Mouse (Mus musculus) stomach, adult 2 months (tissue): ENCODE results near the gene Kcnq4. TPM values are rescaled to one million over a fixed set of nuclear protein-coding genes. Genes with fewer than 3 reads are reported as not detected.

Experiments used
- polyA plus RNA-seq: library from polyadenylated mRNA; depleted of rRNA; stranded (reverse); fragments of >200 nt; gene quantifications from 2 replicates; pipeline ENCODE4 v1.2.3, GENCODE M21; 2012; rRNA removed

Kcnq4 gene
- 6.1 and 6.5 TPM in 2 replicates for polyA plus RNA-seq

DNA sequence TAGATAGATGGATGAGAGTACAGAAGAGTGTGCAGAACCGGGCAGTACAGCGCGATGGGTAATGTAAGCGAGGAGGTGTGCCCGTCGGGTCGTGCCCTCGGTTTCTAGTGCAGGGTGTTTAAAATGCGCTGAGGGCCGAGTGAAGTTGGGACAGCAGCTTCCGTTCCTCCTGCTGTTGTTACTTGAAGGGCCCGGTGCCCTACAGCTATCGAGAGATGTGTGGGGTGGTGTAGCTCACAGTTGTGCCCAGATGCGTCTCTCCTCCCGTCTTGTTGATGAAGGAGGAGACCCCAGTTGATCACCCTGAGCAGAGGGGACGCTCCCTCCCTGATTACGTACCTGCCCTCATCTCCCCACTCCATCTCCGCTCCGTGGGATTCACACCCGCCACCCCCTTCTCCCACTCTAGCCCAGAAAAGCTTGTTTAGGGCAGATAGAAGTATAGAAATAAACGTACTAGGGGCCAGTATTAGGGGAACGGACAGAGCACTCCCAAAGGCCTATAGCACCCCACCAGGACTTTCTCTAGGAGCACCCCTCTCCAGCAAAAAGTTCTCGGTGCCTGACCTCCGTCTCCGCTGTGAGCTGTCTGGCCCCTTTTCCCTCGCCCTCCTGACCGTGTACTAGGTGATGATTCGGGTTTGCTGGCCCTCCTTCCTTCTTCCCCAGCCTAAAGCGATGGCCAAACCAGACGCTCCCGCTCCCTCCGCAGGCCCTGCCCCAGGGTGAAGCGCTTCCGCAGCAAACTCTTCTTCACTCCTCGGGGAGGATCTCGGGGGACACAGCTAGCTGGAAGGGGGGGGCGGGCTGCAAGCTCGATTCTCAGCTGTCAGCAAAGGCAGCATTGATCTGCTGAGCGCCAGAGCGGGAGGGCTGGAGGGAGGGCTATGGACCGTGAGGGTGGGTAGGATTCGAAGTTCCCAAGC lies at the start of gene Kcnq4:
Gene Kcnq4 (minus strand): TSS at position 672 of the 926 bp plus-strand sequence.

DNA sequence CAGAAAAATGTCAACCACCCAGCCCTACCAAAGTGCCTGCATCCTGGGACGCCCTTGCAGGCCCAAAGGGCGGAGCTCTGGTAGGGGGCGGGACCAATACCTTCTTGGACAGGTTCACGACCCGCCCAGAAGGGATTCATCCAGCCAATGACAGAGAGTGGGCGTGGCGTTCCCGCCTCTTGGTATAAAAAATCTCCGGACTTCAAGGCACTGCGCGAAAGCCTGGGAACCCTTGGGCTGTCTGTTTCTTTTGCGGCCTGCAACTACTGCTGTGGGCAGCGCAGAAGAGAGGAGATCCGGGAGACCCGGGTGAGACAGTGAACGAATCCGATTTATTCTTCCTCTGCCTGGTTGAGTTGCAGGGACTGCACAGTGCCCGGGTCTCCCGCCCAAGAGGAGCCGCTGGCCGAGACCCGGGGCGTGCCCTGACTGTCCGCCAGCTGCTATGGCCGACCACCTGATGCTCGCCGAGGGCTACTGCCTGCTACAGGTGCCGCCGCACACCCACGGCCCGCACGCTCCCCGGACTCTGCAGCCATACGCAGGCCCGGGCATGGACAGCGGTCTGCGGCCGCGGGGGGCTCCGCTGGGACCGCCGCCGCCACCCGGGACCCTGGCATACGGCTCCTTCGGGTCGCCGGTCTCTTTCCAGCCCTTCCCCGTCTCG lies 81.9 kb downstream of the Kcnq4 start, which contains the start of gene Cited4:
Gene Cited4 (plus strand): TSS at position 215 of the 667 bp plus-strand sequence.

Other genes with a start within 250 kb of the Kcnq4 start
- gene Slfnl1, start 216.4 kb downstream of the Kcnq4 start, polyA plus RNA-seq, result not detected in 2 replicates
- gene Ctps, start 178.3 kb downstream of the Kcnq4 start, polyA plus RNA-seq, result 1.5 and 2.1 TPM in 2 replicates
- not detected in 2 replicates for gene Gm8439, start 159.9 kb downstream of the Kcnq4 start, polyA plus RNA-seq
- 74.0 and 207 TPM in 2 replicates for gene Cited4, start 82.0 kb downstream of the Kcnq4 start, polyA plus RNA-seq
- gene Nfyc, start 83.0 kb upstream of the Kcnq4 start, polyA plus RNA-seq, result 81.9 and 104 TPM in 2 replicates
- gene Rims3, start 106.2 kb upstream of the Kcnq4 start, polyA plus RNA-seq, result 0.23 and 0.48 TPM in 2 replicates
- 0.45 and 0.62 TPM in 2 replicates for gene Exo5, start 176.4 kb upstream of the Kcnq4 start, polyA plus RNA-seq
- 0.72 and 1.00 TPM in 2 replicates for gene Zfp69, start 203.1 kb upstream of the Kcnq4 start, polyA plus RNA-seq